Mouse (Mus musculus) liver, embryonic 14.5 days (tissue): ENCODE data around the gene Gm49368. TPM values are rescaled to one million over a fixed set of nuclear protein-coding genes. Genes with fewer than 3 reads are reported as not detected.
"Not testable (repeated sequence)": the region's sequence is repeated elsewhere in the genome, so short reads cannot be mapped to it uniquely, and the experiment has no call there.

ENCODE experiments used
- ATAC-seq: fragments of 200-750 bp; cut with Nextera tagmentation; 2 replicates; pipeline ENCODE4 v1.8.0; 2017; ENCODE audit warnings: moderate number of reproducible peaks, mild to moderate bottlenecking, moderate library complexity; ENCODE audit not compliant: insufficient read depth
- DNase-seq, 3 experiments: peaks; one replicate each; pipeline ENCODE4 v3.0.0-alpha.2; 2012 to 2013; ENCODE audit warnings: low read depth in 3 of 3, low spot score in 3 of 3
- H3K27ac ChIP-seq: fragments of 300-500 bp; sonication (generic); 2 replicates; pipeline ENCODE4 v1.5.1; 2014; ENCODE audit warnings: moderate library complexity, mild to moderate bottlenecking, control low read depth, inconsistent platforms
- H3K27me3 ChIP-seq: fragments of 300-500 bp; sonication (generic); 2 replicates; pipeline ENCODE4 v1.6.1; 2014; ENCODE audit warnings: mild to moderate bottlenecking, low read length, moderate library complexity; ENCODE audit not compliant: control insufficient read depth, insufficient read depth
- H3K36me3 ChIP-seq: fragments of 300-500 bp; sonication (generic); replicated peaks from 2 replicates; pipeline ENCODE4 v1.6.1; 2014; ENCODE audit warnings: low read depth; ENCODE audit not compliant: control insufficient read depth, insufficient read depth
- H3K4me1 ChIP-seq, 2 experiments: fragments of 200-500 bp in 1 of 2; fragments of 300-500 bp in 1 of 2; sonication (generic) in 1 of 2; replicated peaks; 2 replicates each; pipeline ENCODE4 v1.6.1; 2012 to 2014; ENCODE audit warnings: antibody characterized with exemption in 1 of 2, inconsistent platforms in 1 of 2, low read length in 1 of 2; ENCODE audit not compliant: control insufficient read depth in 2 of 2, insufficient read depth in 2 of 2
- H3K4me2 ChIP-seq: fragments of 300-500 bp; sonication (generic); 2 replicates; pipeline ENCODE4 v1.6.1; 2014; ENCODE audit warnings: low read depth, mild to moderate bottlenecking, control low read depth, moderate library complexity
- H3K4me3 ChIP-seq, 2 experiments: fragments of 200-500 bp in 1 of 2; fragments of 300-500 bp in 1 of 2; sonication (generic) in 1 of 2; 2 replicates each; pipeline ENCODE4 v1.5.1; 2012 to 2014; ENCODE audit warnings: low read depth in 2 of 2, low read length in 2 of 2, mild to moderate bottlenecking in 2 of 2, control low read depth in 1 of 2, inconsistent platforms in 1 of 2, moderate library complexity in 1 of 2; ENCODE audit not compliant: insufficient read depth in 1 of 2
- H3K9ac ChIP-seq: fragments of 300-500 bp; sonication (generic); replicated peaks from 2 replicates; pipeline ENCODE4 v1.6.1; 2014; ENCODE audit warnings: mild to moderate bottlenecking, control low read depth, moderate library complexity
- H3K9me3 ChIP-seq: fragments of 300-500 bp; sonication (generic); 2 replicates; pipeline ENCODE4 v1.6.1; 2016; ENCODE audit warnings: low read length, mixed read lengths; ENCODE audit not compliant: control insufficient read depth
- CTCF ChIP-seq: IDR thresholded peaks from 2 replicates; pipeline ENCODE4 v1.5.1; 2016; ENCODE audit warnings: antibody characterized with exemption, low read depth, control low read depth
- EP300 ChIP-seq: IDR thresholded peaks from 2 replicates; pipeline ENCODE4 v1.6.1; 2016; ENCODE audit warnings: antibody characterized with exemption, low read depth
- WGBS: fragments of 180-500 bp; shearing (Covaris S2); extraction: QIAGEN DNeasy Blood & Tissue Kit; methylation state at CpG from one replicate; pipeline ENCODE4 v1.1.7; 2014; ENCODE audit not compliant: insufficient replicate concordance; 5-methylcytosine and 5-hydroxymethylcytosine counted together
- polyA plus RNA-seq, 2 experiments: library from polyadenylated mRNA; depleted of rRNA in 1 of 2; stranded (reverse) in 1 of 2; unstranded in 1 of 2; fragments of >200 nt; fragmentation: Nextera tagmentation in 1 of 2; extraction: Ambion mirVana in 1 of 2; gene quantifications; 2 replicates each; pipeline versions ENCODE4 v1.2.1 to v1.2.3; 2012 to 2014

Gm49368 gene
- polyA plus RNA-seq, 2 experiments: 0.03 TPM; not detected in 1

DNA sequence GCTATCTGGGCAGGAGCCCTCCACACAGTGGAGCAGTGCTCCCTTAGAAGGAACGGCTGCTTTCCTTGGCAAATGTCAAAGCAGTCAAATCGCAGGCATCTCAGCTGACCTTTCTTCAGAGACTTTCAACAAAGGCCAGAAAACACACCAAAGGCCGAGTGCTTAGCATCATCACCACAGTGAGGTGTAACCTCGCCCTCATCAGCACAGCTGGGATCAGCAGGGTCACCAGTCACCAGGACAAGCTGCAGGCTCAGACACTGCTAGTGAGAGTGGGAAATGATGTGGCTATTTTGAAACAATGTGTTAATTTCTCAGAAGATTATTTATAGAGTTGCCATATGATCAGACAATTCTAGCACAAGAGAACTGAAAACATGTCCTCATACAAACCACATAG, 74.4 kb downstream of the Gm49368 start:
- Histone ChIP-seq H3K4me2 (no peak overlapping the region), H3K36me3 (no peaks in the 10 kb centered on the region), H3K4me1 (no peaks in the 10 kb centered on the region; a peak in 1 of 4 replicates), H3K9ac (no peak overlapping the region), H3K27ac (no peak overlapping the region), H3K27me3 (no peaks in the 10 kb centered on the region), H3K9me3 (no peaks in the 10 kb centered on the region), H3K4me3 (no peak overlapping the region)
- no peak for DNase-seq
- WGBS: 48% methylated on average over 4 of the region's 4 CpGs
- TF ChIP-seq CTCF (no peak), EP300 (no peak)
- ATAC-seq: no peak

DNA sequence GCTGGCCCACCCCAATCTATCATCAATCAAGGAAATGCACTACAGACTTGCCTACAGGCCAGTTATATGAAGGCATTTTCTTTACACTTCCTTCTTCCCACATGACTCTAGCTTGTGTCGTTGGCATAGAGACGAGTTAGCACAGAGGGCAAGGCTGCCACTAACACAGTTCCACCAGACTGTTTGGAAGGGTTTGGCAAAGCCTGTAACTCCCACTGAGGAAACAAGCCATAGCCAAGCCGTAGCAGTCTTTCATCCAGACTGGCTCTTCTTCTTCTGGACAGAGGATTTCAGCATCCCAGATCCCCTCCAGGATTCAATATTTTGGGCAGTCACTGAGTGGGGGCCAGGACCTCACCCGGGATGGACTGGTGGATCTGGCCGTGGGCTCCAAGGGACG, 77.1 kb downstream of the Gm49368 start:
- H3K9ac ChIP-seq: no peak overlapping the region
- no peak overlapping the region for H3K4me3 ChIP-seq
- H3K27ac ChIP-seq: no peak overlapping the region
- TF ChIP-seq CTCF (no peak), EP300 (no peak)
- no peaks in the 10 kb centered on the region for H3K36me3 ChIP-seq
- DNase-seq (no peak), ATAC-seq (no peak)
- 69% methylated on average over 6 of the region's 6 CpGs for WGBS
- H3K27me3 ChIP-seq: no peaks in the 10 kb centered on the region
- no peaks in the 10 kb centered on the region for H3K9me3 ChIP-seq
- no peak overlapping the region for H3K4me2 ChIP-seq
- no peaks in the 10 kb centered on the region for H3K4me1 ChIP-seq

DNA sequence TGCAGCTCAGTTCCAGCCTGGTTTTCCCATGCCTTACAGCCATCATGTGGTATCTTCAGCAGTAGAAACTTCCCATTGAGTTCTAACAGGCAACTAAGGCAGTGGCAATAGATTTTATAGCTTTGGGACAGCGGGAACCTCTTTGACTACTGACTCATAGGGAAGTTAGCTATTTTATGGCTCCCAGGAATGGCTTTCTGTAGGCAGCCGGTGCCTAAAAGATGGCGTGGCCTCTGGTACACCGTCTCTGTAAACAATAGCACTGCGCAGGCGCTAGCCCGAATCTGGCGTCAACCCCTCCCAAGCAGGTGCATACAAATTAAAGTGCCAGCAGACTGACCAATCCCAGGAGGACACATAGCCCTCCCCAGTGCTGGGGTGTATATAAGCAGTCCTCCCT, 88.5 kb downstream of the Gm49368 start:
- no peaks in the 10 kb centered on the region for H3K27me3 ChIP-seq
- no peaks in the 10 kb centered on the region for H3K4me1 ChIP-seq
- H3K4me2 ChIP-seq: no peak overlapping the region
- no peak for TF ChIP-seq CTCF
- no peak for TF ChIP-seq EP300
- H3K4me3 ChIP-seq: no peak overlapping the region
- DNase-seq: no peak
- no peak for ATAC-seq
- H3K9me3 ChIP-seq: no peaks in the 10 kb centered on the region
- 76% methylated on average over 8 of the region's 8 CpGs for WGBS
- H3K27ac ChIP-seq: no peak overlapping the region
- no peaks in the 10 kb centered on the region for H3K36me3 ChIP-seq
- H3K9ac ChIP-seq: no peak overlapping the region

GRCm38 (mm10) chr7:128154076-128154475, 91.6 kb downstream of the Gm49368 start, which contains the start of gene Itgad:
TSS of gene Itgad (plus strand) at chr7:128154376.
- Histone ChIP-seq H3K9ac (no peak within 1 kb of the TSS), H3K27me3 (no peaks in the 10 kb centered on the region), H3K4me3 (no peak within 1 kb of the TSS), H3K36me3 (no peaks in the 10 kb centered on the region), H3K27ac (no peak within 1 kb of the TSS), H3K4me1 (no peaks in the 10 kb centered on the region), H3K9me3 (no peaks in the 10 kb centered on the region), H3K4me2 (no peak within 1 kb of the TSS)
- no peak for ATAC-seq
- no peak for DNase-seq
- TF ChIP-seq EP300: no peak
- 82% methylated on average over 21 of the region's 21 CpGs for WGBS

DNA sequence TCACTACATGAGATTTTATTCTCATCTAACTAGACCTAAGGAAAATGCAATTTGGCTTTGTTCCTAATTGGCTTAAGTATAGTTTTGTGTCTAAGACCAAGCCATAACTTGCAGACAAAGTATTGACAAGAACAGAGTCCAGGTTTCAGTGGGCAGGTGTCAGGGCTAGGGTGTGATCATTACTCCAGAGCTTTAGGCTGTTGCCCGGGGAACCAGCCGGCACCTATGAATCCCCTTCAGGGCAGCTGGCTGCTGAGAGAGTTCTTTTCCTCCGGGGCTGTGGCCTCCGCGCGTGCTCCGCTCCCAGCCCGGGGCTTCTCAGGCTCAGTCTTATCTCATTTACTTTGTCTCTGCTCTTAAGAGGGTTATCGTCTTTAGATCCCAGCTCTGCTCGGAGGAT, 92.4 kb downstream of the Gm49368 start:
- no peaks in the 10 kb centered on the region for H3K27me3 ChIP-seq
- H3K4me1 ChIP-seq: no peaks in the 10 kb centered on the region
- no peaks in the 10 kb centered on the region for H3K36me3 ChIP-seq
- H3K4me2 ChIP-seq: no peak overlapping the region
- 59% methylated on average over 10 of the region's 10 CpGs for WGBS
- TF ChIP-seq EP300 (no peak), CTCF (no peak)
- no peaks in the 10 kb centered on the region for H3K9me3 ChIP-seq
- no peak overlapping the region for H3K27ac ChIP-seq
- DNase-seq (no peak), ATAC-seq (no peak)
- no peak overlapping the region for H3K4me3 ChIP-seq
- H3K9ac ChIP-seq: no peak overlapping the region

DNA sequence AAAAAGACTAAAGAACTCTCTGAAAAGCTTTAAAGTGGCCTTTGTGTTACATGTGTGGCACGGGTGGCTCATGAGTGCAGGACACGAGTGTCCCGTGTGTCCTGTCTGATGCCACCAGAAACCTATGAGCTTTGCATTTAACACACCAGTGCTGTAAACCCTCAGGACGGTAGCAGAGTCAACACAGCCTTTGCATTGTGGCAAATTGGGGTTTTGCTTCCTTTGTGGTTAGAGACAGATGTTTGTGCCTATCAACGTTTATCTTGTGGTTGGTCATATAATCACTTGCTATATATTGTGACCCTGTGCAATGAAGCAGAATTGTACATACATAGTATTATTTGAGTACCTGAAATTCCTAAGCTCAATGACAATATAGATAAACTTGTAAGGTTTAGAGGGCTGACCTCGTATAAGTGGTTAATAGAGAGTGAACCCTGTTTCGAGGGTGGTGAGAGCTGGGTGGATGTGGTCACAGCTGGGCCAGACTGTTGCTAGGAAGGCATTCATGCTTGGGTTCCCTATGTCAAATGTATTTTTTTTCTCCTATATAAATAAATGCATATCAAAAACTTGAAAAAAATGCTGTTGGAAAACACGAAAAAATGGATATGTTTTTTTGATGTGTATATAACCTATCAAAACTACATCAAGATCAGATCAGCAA, 96.3 kb downstream of the Gm49368 start:
- not testable (repeated sequence) for H3K27ac ChIP-seq, H3K9me3 ChIP-seq, DNase-seq, H3K4me2 ChIP-seq, H3K27me3 ChIP-seq, H3K9ac ChIP-seq, H3K36me3 ChIP-seq, H3K4me1 ChIP-seq, ATAC-seq, H3K4me3 ChIP-seq
- WGBS: 16% methylated on average over 7 of the region's 8 CpGs
